Mouse (Mus musculus): Measurements from ENCODE around the gene Prkce. TPM values are rescaled to one million over a fixed set of nuclear protein-coding genes. Genes with fewer than 3 reads are reported as not detected.

Gene Prkce
- polyA plus RNA-seq, 1 experiment from 2014 or later = 6.3 TPM

DNA sequence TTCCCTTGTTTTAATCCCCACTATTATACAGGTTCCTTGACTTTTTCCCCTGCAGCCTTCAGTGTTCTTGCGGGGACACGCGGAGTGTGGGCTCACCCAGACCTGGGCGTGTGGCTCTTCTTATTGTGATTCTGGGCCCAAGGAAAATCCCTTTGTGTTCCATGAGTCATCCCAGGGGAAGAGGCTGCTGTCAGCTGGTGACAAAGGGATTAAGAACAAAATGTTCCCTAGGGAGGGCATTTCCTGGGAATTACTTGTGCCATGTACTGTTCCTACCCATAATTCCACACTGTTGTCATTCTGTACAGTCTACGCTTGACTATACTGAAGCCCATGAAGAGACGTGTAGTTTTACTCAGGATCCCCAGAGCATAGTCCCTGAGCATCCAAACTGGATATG lies 10.6 kb upstream of the Prkce start:
- no peaks in the 10 kb centered on the region for H3K9me3 ChIP-seq
- H3K4me3 ChIP-seq (replicated peaks) = no peak overlapping the region
- H3K4me1 ChIP-seq = no peaks in the 10 kb centered on the region
- H3K4me2 ChIP-seq = no peak overlapping the region
- no peaks in the 10 kb centered on the region for H3K36me3 ChIP-seq
- WGBS = 82% methylated on average over 6 of the region's 6 CpGs
- H3K27me3 ChIP-seq (replicated peaks) = no peaks in the 10 kb centered on the region
- H3K27ac ChIP-seq = no peak overlapping the region
- ATAC-seq (ENCODE audit: insufficient read depth, low FRiP score, low read depth) = no peak
- no peak overlapping the region for H3K9ac ChIP-seq

DNA sequence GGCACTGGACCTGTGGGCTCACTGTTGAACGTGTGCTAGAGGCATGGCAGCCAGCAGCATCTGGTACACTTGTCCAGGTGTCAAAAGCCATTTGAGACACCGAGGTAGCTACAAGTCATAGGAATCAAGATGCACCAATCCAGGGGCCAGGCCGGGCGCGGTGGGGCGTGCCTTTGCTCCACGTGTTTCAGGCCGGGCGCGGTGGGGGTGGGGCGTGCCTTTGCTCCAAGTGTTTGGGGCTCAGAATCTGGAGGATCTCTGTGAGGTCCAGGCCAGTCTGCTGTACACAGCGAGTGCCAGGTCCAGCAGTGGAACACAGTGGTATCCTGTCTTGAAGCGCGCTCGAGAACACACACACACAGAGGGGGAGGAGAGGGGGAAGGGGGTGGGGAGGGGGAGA lies 4.9 kb upstream of the Prkce start:
- H3K4me3 ChIP-seq (replicated peaks) = no peak overlapping the region
- no peak overlapping the region for H3K4me2 ChIP-seq
- no peak overlapping the region for H3K9ac ChIP-seq
- H3K36me3 ChIP-seq = no peaks in the 10 kb centered on the region
- H3K27me3 ChIP-seq (replicated peaks) = no peaks in the 10 kb centered on the region
- no peaks in the 10 kb centered on the region for H3K9me3 ChIP-seq
- ATAC-seq (ENCODE audit: insufficient read depth, low FRiP score, low read depth) = no peak
- no peak overlapping the region for H3K27ac ChIP-seq
- 58% methylated on average over 15 of the region's 15 CpGs for WGBS
- peaks cover 8% of the 10 kb centered on the region; the same call in 1 of the 2 replicates for H3K4me1 ChIP-seq

DNA sequence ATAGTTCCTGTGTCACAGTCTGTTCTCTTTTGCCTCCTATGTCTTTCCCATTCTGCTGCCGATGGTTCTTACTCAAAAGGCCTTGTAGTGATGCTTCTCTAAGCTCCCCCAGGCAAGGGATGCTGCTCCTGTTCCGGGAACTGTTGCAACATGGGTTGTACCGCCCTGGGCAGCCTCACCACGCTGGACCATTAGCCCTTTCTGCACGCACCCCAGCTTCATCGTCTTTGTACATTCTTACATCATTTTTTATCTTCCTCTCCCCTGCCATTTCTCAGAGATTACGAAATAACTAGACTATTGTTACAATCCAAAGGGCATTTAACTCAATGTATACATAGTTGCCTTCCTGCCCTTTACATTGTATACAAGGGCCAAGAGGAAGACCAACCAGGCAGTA lies 3.2 kb upstream of the Prkce start:
- no peaks in the 10 kb centered on the region; the same call in 1 of the 2 replicates for H3K27me3 ChIP-seq (replicated peaks)
- WGBS = 67% methylated on average over 7 of the region's 7 CpGs
- peaks cover 17% of the 10 kb centered on the region for H3K4me1 ChIP-seq
- no peak overlapping the region for H3K9ac ChIP-seq
- H3K4me2 ChIP-seq = no peak overlapping the region
- H3K9me3 ChIP-seq = no peaks in the 10 kb centered on the region
- no peak overlapping the region for H3K4me3 ChIP-seq (replicated peaks)
- no peaks in the 10 kb centered on the region for H3K36me3 ChIP-seq
- no peak overlapping the region for H3K27ac ChIP-seq
- no peak for ATAC-seq (ENCODE audit: insufficient read depth, low FRiP score, low read depth)

DNA sequence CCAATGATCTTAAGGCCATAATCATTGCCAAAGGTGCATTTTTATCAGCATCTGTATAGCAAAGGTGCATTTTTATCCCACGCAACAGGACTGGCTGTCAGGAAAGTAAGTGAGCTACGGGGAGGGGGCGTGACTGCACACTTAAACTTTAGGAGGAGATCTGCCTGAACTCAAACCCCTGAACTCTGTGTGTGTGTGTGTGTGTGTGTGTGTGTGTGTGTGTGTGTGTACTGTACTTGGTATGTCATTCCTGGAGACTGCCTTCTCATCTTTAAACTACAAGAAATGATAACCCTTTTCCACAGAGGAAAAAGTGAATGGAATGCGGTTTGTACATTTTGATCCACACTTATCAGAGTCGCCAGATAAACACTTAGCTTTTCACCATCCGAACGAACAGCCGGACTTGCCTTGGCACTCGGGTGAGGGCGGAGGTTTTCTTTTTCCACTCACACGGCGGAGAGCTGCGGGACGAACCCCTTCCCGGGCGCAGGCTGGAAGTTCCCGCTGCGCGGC lies 1.5 kb upstream of the Prkce start:
- Histone ChIP-seq H3K9ac (peak overlapping the region; percentile 94), H3K9me3 (no peaks in the 10 kb centered on the region), H3K27ac (peak overlapping the region; percentile 95), H3K4me1 (peaks cover 22% of the 10 kb centered on the region), H3K4me2 (peak overlapping the region; percentile 99), H3K27me3 (replicated peaks) (no peaks in the 10 kb centered on the region; the same call in 1 of the 2 replicates), H3K36me3 (no peaks in the 10 kb centered on the region), H3K4me3 (replicated peaks) (peak overlapping the region; percentile 68)
- no peak for ATAC-seq (ENCODE audit: insufficient read depth, low FRiP score, low read depth)
- 4% methylated on average over 19 of the region's 19 CpGs for WGBS

- H3K9ac ChIP-seq = peak overlapping the region; percentile 94
- peak; percentile 63 for ATAC-seq (ENCODE audit: insufficient read depth, low FRiP score, low read depth)
Observed at GRCm38 (mm10) chr17:86166567-86167319, 842 bp upstream of the Prkce start.

DNA sequence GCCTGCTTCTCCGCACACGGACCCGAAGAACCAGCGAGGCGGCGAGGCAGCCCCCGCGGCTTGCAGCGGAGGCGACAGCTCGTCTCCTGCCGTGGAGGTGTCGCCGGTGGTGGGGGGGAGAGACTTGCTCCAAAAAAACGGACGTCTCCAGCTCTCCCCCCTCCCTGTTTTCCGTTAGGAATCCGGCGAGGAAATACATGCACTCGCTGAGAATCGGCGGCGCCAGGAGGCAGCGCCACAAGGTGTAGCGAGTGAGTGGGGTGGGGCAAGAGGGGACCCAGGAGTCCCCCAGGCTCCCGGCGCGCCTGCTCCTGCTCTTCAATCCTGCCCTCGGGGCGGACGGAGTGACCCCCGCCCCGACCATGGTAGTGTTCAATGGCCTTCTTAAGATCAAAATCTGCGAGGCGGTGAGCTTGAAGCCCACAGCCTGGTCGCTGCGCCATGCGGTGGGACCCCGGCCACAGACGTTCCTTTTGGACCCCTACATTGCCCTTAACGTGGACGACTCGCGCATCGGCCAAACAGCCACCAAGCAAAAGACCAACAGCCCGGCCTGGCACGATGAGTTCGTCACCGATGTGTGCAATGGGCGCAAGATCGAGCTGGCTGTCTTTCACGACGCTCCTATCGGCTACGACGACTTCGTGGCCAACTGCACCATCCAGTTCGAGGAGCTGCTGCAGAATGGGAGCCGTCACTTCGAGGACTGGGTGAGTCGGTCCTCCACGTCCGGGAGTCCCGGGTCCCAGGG lies 821 bp downstream of the Prkce start:
- no peaks in the 10 kb centered on the region for H3K9me3 ChIP-seq
- no peaks in the 10 kb centered on the region; the same call in 1 of the 2 replicates for H3K27me3 ChIP-seq (replicated peaks)
- peaks cover 22% of the 10 kb centered on the region for H3K4me1 ChIP-seq
- H3K4me2 ChIP-seq = peak overlapping the region; percentile 99
- WGBS = under 1% methylated on average over 64 of the region's 64 CpGs
- ATAC-seq (ENCODE audit: insufficient read depth, low FRiP score, low read depth) = no peak
- no peaks in the 10 kb centered on the region for H3K36me3 ChIP-seq
- peak overlapping the region; percentile 89 for H3K9ac ChIP-seq
- H3K27ac ChIP-seq = peak overlapping the region; percentile 95
- H3K4me3 ChIP-seq (replicated peaks) = peak overlapping the region; percentile 68

More at GRCm38 (mm10) chr17:86166567-86167319, 842 bp upstream of the Prkce start:
- no peaks in the 10 kb centered on the region; the same call in 1 of the 2 replicates for H3K27me3 ChIP-seq (replicated peaks)
- WGBS = 0% methylated on average over 41 of the region's 46 CpGs
- H3K4me1 ChIP-seq = peaks cover 22% of the 10 kb centered on the region
- H3K4me2 ChIP-seq = peak overlapping the region; percentile 99
- H3K36me3 ChIP-seq = no peaks in the 10 kb centered on the region
- peak overlapping the region; percentile 68 for H3K4me3 ChIP-seq (replicated peaks)
- H3K27ac ChIP-seq = peak overlapping the region; percentile 95
- no peaks in the 10 kb centered on the region for H3K9me3 ChIP-seq

DNA sequence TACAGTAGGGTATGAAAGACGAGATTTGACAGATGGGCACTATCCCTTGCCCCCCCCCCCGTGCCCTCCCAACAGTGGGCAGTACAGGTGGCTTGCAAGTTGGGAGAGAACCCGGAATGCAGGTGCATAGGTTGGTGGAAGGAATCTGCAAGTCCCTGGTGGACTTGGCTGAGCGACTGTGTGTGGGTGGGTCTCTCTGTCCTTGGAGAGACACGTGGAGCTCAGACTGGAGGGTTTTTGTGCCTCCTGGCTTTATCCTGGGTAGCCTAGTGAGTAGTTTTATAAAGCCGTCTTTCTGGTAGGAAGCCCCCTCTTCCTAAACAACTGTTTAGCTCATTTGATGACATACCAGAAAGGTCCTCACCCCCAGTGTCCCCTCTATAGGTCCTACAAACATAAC lies 1.5 kb downstream of the Prkce start:
- Histone ChIP-seq H3K9me3 (no peaks in the 10 kb centered on the region), H3K36me3 (no peaks in the 10 kb centered on the region), H3K4me3 (replicated peaks) (peak overlapping the region; percentile 68), H3K4me2 (peak overlapping the region; percentile 99), H3K9ac (no peak overlapping the region), H3K4me1 (peaks cover 20% of the 10 kb centered on the region), H3K27ac (no peak overlapping the region), H3K27me3 (replicated peaks) (no peaks in the 10 kb centered on the region; the same call in 1 of the 2 replicates)
- 19% methylated on average over 6 of the region's 6 CpGs for WGBS
- ATAC-seq (ENCODE audit: insufficient read depth, low FRiP score, low read depth) = no peak

DNA sequence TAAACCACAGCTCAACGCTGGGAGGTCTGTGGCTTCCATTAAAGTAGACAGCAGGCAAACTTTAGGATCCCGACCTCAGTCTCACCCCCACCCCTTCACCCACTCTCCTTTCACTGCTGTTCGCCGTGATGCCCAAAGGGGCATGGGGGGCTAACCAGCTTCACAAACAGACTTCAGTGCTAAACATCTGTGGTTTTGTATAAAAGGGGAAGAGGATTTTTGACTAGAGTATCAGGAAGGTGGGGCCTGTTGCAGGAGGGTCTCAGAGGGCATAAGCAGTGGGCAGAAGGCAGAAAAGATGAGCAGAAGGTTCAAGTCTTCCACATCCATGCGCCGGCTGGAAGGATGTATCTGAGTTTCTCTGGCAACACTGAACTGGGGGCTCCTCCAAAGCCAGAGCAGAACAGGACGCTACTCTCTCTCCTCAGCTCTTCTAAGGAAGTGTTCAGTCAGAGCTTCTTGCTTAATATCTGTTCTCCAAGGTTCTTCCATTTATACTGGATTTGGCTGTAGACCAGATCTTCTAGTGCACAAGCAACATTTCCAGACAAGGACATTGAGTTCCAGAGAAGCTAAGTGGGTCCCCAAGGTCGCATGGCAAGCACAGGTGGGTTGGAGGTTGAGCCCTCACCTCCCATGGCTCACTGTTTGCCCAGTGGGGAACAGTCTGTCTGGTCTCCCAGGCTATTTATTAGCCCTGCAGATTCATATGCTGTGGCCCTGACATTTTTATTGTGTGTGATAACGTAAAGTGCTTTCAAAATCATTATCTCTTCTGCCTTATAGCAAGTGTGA lies 2.8 kb downstream of the Prkce start:
- WGBS = 64% methylated on average over 9 of the region's 9 CpGs

DNA sequence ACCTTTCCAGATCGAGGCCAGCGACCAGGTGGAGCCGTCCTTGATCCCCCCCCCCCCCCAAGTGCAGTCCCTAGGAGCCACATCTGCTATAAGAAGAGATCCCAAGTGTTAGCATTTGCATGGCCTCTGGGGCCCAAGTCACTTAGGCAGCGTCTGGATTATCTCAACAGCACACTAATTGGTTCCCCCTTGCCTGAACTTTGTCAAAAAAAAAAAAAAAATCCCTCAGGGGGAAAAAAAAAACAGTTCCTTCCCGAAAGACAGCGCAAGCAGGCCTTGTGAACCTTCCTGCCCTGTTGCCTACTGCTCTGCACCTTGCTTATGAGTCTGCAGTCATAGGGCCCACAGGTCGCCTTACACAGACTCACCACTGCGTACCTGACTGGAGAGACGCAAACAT lies 7.9 kb downstream of the Prkce start:
- Histone ChIP-seq H3K36me3 (no peaks in the 10 kb centered on the region), H3K4me3 (replicated peaks) (no peak overlapping the region), H3K27ac (no peak overlapping the region), H3K9ac (no peak overlapping the region), H3K9me3 (no peaks in the 10 kb centered on the region), H3K27me3 (replicated peaks) (no peaks in the 10 kb centered on the region), H3K4me2 (no peak overlapping the region), H3K4me1 (no peaks in the 10 kb centered on the region)
- ATAC-seq (ENCODE audit: insufficient read depth, low FRiP score, low read depth) = no peak
- WGBS = 47% methylated on average over 9 of the region's 9 CpGs

More for the DNA sequence above, 2.8 kb downstream of the Prkce start:
- no peaks in the 10 kb centered on the region for H3K9me3 ChIP-seq
- H3K4me2 ChIP-seq = peak overlapping the region; percentile 99
- H3K9ac ChIP-seq = no peak overlapping the region
- H3K36me3 ChIP-seq = no peaks in the 10 kb centered on the region
- no peaks in the 10 kb centered on the region; the same call in 1 of the 2 replicates for H3K27me3 ChIP-seq (replicated peaks)
- H3K4me3 ChIP-seq (replicated peaks) = peak overlapping the region; percentile 68; the same call in 1 of the 2 replicates
- no peak for ATAC-seq (ENCODE audit: insufficient read depth, low FRiP score, low read depth)
- no peak overlapping the region for H3K27ac ChIP-seq
- H3K4me1 ChIP-seq = peaks cover 17% of the 10 kb centered on the region

DNA sequence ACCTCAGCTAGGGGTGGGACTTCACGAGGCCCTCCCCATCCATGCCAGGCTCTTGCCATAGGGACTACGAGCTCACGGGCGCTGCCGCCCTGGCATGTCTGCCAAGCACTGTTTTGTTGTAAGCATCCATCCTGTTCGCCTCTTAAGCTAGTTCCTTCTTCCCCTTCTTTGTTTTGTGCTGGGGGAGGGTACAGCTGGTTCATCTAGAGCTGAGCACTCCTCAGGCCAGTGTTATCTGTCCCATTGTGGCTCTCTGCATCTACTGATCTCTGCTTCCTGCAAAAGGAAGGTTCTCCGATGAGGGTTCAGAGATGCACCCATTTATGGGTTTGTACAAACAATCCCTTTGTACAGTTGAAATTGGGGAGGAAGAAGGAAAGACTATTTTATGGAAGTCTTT lies 9.1 kb downstream of the Prkce start:
- WGBS = 67% methylated on average over 7 of the region's 7 CpGs
- Histone ChIP-seq H3K4me3 (replicated peaks) (no peak overlapping the region), H3K27ac (no peak overlapping the region), H3K36me3 (no peaks in the 10 kb centered on the region), H3K9ac (no peak overlapping the region), H3K9me3 (no peaks in the 10 kb centered on the region), H3K4me2 (no peak overlapping the region), H3K4me1 (no peaks in the 10 kb centered on the region), H3K27me3 (replicated peaks) (no peaks in the 10 kb centered on the region)
- no peak for ATAC-seq (ENCODE audit: insufficient read depth, low FRiP score, low read depth)

DNA sequence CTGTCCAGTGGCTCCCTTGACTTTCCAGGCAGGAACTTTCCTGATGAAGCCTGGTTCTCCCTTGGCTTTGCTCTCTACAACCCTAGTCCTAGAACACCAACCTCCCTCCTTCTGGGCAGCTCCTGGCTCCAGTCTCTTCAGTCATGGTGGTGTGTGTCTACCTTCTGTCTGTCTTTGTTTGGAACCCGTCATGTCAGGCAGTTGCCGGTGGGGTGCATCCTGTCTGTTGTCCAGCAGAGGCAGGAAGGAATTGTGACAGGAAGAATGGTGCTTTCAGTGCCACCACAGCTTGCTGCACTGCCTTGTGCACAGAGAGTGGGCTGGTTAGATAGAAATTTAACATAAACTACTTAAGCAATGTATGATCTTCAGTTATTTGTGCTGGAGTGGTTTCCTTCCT lies 16.2 kb downstream of the Prkce start:
- H3K4me2 ChIP-seq = no peak overlapping the region
- peaks cover 8% of the 10 kb centered on the region for H3K4me1 ChIP-seq
- no peaks in the 10 kb centered on the region for H3K36me3 ChIP-seq
- no peak overlapping the region for H3K9ac ChIP-seq
- H3K9me3 ChIP-seq = no peaks in the 10 kb centered on the region
- no peaks in the 10 kb centered on the region for H3K27me3 ChIP-seq (replicated peaks)
- no peak overlapping the region for H3K27ac ChIP-seq
- no peak overlapping the region for H3K4me3 ChIP-seq (replicated peaks)
- 54% methylated on average over 2 of the region's 2 CpGs for whole genome bisulfite sequencing
- no peak for ATAC-seq (ENCODE audit: insufficient read depth, low FRiP score, low read depth)

Data from stomach, embryonic 15.5 days (tissue).